ENCODE assay signal across 7 mouse cellular contexts in the genomic region with DNA sequence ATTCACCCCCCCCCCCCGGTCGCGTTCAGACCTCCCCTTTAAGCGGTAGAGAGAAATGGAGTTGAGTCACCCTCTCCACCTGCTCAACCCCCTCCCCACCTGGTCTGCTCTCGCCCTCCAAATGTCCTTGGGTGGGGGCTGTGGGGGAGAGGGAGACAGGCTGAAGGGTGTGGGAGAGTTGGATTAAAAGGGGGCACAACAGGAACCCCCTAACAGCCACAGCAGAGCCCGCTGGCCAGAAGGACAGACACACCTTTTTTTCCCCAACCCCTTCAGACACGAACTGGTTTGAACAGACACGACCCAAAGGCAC. TPM values are rescaled to one million over a fixed set of nuclear protein-coding genes. Genes with fewer than 3 reads are reported as not detected.
DNase-seq lines count a peak whose midpoint lies in the region; ATAC-seq and TF ChIP-seq lines count a peak whose summit lies in the region.

No protein-coding gene starts in this region.

- H3K27me3 ChIP-seq in forebrain, embryonic 14.5 days (replicated peaks; ENCODE audit: control insufficient read depth, insufficient read depth, low read length): peaks cover 55% of the 10 kb centered on the region
- peaks cover 92% of the 10 kb centered on the region for H3K27me3 ChIP-seq in limb, embryonic 15.5 days
- peaks cover 23% of the 10 kb centered on the region for H3K27me3 ChIP-seq in thymus, adult 2 months (ENCODE audit: control insufficient read depth, insufficient read depth, low read length)

- H3K36me3 ChIP-seq in forebrain, embryonic 14.5 days (ENCODE audit: control insufficient read depth, insufficient read depth, low read length): peaks cover under 1% of the 10 kb centered on the region; the same call in 1 of the 2 replicates
- no peaks in the 10 kb centered on the region for H3K36me3 ChIP-seq in limb, embryonic 15.5 days
- H3K36me3 ChIP-seq in thymus, adult 2 months (ENCODE audit: control insufficient read depth, insufficient read depth, low read length): no peaks in the 10 kb centered on the region

- TF ChIP-seq POLR2A in thymus, adult 2 months (IDR thresholded peaks at IDR 0.05; ENCODE audit: control insufficient read depth, extremely low read depth, insufficient read depth, low read length, poor library complexity): no peak

- peak overlapping the region; percentile 52; the same call in 1 of the 2 replicates for H3K9ac ChIP-seq in forebrain, embryonic 14.5 days (ENCODE audit: low read length)
- no peak overlapping the region for H3K9ac ChIP-seq in limb, embryonic 15.5 days

- peak; percentile 10 for DNase-seq in thymus, postnatal 4 days
- no peak for DNase-seq in thymus, adult 18-20 months
- no peak for DNase-seq in forebrain, embryonic 14.5 days (ENCODE audit: low spot score)
- DNase-seq in gastrocnemius, adult 18-20 months (ENCODE audit: low spot score): no peak
- no peak for DNase-seq in testis, postnatal 14 days (ENCODE audit: low spot score)
- no peak for DNase-seq in thymus, adult 2 months

- H3K4me1 ChIP-seq in forebrain, embryonic 14.5 days (ENCODE audit: control insufficient read depth, insufficient read depth, low read length): peaks cover 15% of the 10 kb centered on the region
- peaks cover 44% of the 10 kb centered on the region for H3K4me1 ChIP-seq in limb, embryonic 15.5 days
- H3K4me1 ChIP-seq in thymus, adult 2 months (replicated peaks; ENCODE audit: control insufficient read depth, insufficient read depth, low read length): peaks cover 40% of the 10 kb centered on the region

- no peak for TF ChIP-seq CTCF in thymus, adult 2 months (IDR thresholded peaks at IDR 0.05; ENCODE audit: borderline replicate concordance, control insufficient read depth, extremely low read depth, insufficient read depth, low read length, poor library complexity)

- ATAC-seq in forebrain, embryonic 14.5 days: no peak
- no peak for ATAC-seq in limb, embryonic 15.5 days (ENCODE audit: insufficient number of reproducible peaks, low FRiP score, low TSS enrichment, low read depth)

- no peaks in the 10 kb centered on the region for H3K9me3 ChIP-seq in forebrain, embryonic 14.5 days (replicated peaks; ENCODE audit: control insufficient read depth, low read length)
- no peaks in the 10 kb centered on the region for H3K9me3 ChIP-seq in limb, embryonic 15.5 days

- peak overlapping the region; percentile 97 for H3K4me2 ChIP-seq in forebrain, embryonic 14.5 days (ENCODE audit: low read length)
- peak overlapping the region; percentile 54; the same call in 1 of the 2 replicates for H3K4me2 ChIP-seq in limb, embryonic 15.5 days

- no peak overlapping the region for H3K27ac ChIP-seq in forebrain, embryonic 14.5 days (ENCODE audit: low read depth, low read length)
- no peak overlapping the region for H3K27ac ChIP-seq in limb, embryonic 15.5 days
- H3K27ac ChIP-seq in thymus, adult 2 months (ENCODE audit: control insufficient read depth, insufficient read depth, low read length): no peak overlapping the region

- 1% methylated on average over 8 of the region's 8 CpGs for WGBS in forebrain, embryonic 14.5 days
- WGBS in limb, embryonic 15.5 days: 2% methylated on average over 8 of the region's 8 CpGs
- WGBS in thymus, adult 2 months: 5% methylated on average over 8 of the region's 8 CpGs

- peak overlapping the region; percentile 46 for H3K4me3 ChIP-seq in forebrain, embryonic 14.5 days (ENCODE audit: low read depth, low read length)
- H3K4me3 ChIP-seq in limb, embryonic 15.5 days: no peak overlapping the region
- H3K4me3 ChIP-seq in thymus, adult 2 months (ENCODE audit: control insufficient read depth, insufficient read depth, low read length): no peak overlapping the region

RNA-seq across cellular contexts. Expression of a gene that starts 3.0 kb away (rescaled TPM):
- polyA plus RNA-seq in forebrain, embryonic 14.5 days (2014; fragmentation: Nextera tagmentation; extraction: Ambion mirVana): 2.7 and 3.8 TPM in 2 replicates
- polyA plus RNA-seq in limb, embryonic 15.5 days (2015; fragmentation: Nextera tagmentation; extraction: Ambion mirVana): 0.06 and 0.09 TPM in 2 replicates
- total RNA-seq in gastrocnemius, adult 18-20 months (2021): not detected
- 0.58 and 1.0 TPM in 2 replicates for polyA plus RNA-seq in thymus, adult 2 months (2012; rRNA removed)

RNA-seq across cellular contexts. Expression of a gene that starts 16.7 kb away (rescaled TPM):
- 242 and 250 TPM in 2 replicates for polyA plus RNA-seq in forebrain, embryonic 14.5 days (2014; fragmentation: Nextera tagmentation; extraction: Ambion mirVana)
- polyA plus RNA-seq in limb, embryonic 15.5 days (2015; fragmentation: Nextera tagmentation; extraction: Ambion mirVana): 161 and 178 TPM in 2 replicates
- 10 to 100 TPM; 14.0 to 17.1 TPM for total RNA-seq in gastrocnemius, adult 18-20 months (2021)
- 44.1 and 51.9 TPM in 2 replicates for polyA plus RNA-seq in thymus, adult 2 months (2012; rRNA removed)

RNA-seq across cellular contexts. Expression of a gene that starts 41.4 kb away (rescaled TPM):
- polyA plus RNA-seq in forebrain, embryonic 14.5 days (2014; fragmentation: Nextera tagmentation; extraction: Ambion mirVana): 125 and 136 TPM in 2 replicates
- 96.7 and 106 TPM in 2 replicates for polyA plus RNA-seq in limb, embryonic 15.5 days (2015; fragmentation: Nextera tagmentation; extraction: Ambion mirVana)
- total RNA-seq in gastrocnemius, adult 18-20 months (2021): 10 to 100 TPM; 73.3 to 76.9 TPM
- 72.2 and 79.5 TPM in 2 replicates for polyA plus RNA-seq in thymus, adult 2 months (2012; rRNA removed)

RNA-seq across cellular contexts. Expression of a gene that starts 42.4 kb away (rescaled TPM):
- 21.7 and 22.2 TPM in 2 replicates for polyA plus RNA-seq in forebrain, embryonic 14.5 days (2014; fragmentation: Nextera tagmentation; extraction: Ambion mirVana)
- polyA plus RNA-seq in limb, embryonic 15.5 days (2015; fragmentation: Nextera tagmentation; extraction: Ambion mirVana): 61.4 and 73.5 TPM in 2 replicates
- 10 to 100 TPM; 16.8 to 19.7 TPM for total RNA-seq in gastrocnemius, adult 18-20 months (2021)
- polyA plus RNA-seq in thymus, adult 2 months (2012; rRNA removed): 40.8 and 41.9 TPM in 2 replicates

RNA-seq across cellular contexts. Expression of a gene that starts 42.8 kb away (rescaled TPM):
- polyA plus RNA-seq in forebrain, embryonic 14.5 days (2014; fragmentation: Nextera tagmentation; extraction: Ambion mirVana): 0.14 and 0.28 TPM in 2 replicates
- 0.52 and 0.65 TPM in 2 replicates for polyA plus RNA-seq in limb, embryonic 15.5 days (2015; fragmentation: Nextera tagmentation; extraction: Ambion mirVana)
- total RNA-seq in gastrocnemius, adult 18-20 months (2021): 1 to 10 TPM; 4.9 to 5.5 TPM
- polyA plus RNA-seq in thymus, adult 2 months (2012; rRNA removed): 3.1 and 4.1 TPM in 2 replicates
